Mouse (Mus musculus) stomach, embryonic 16.5 days (tissue): ENCODE data around the gene Cck. TPM values are rescaled to one million over a fixed set of nuclear protein-coding genes. Genes with fewer than 3 reads are reported as not detected.
A peak's percentile ranks its signal among the peaks of the same experiment; 100 is the strongest.

Source experiments
- ATAC-seq: fragments of 200-750 bp; cut with Nextera tagmentation; 2 replicates; pipeline ENCODE4 v1.8.0; 2017; ENCODE audit warnings: moderate number of reproducible peaks, moderate TSS enrichment; ENCODE audit not compliant: insufficient read depth, low FRiP score
- H3K27ac ChIP-seq: fragments of 300-500 bp; sonication (generic); 2 replicates; pipeline ENCODE4 v1.5.1; 2014; ENCODE audit warnings: low read length
- H3K27me3 ChIP-seq: fragments of 300-500 bp; sonication (generic); 2 replicates; pipeline ENCODE4 v1.6.1; 2014; ENCODE audit warnings: low read length, control low read depth, mixed read lengths; ENCODE audit not compliant: control insufficient read depth, insufficient read depth
- H3K36me3 ChIP-seq: fragments of 300-500 bp; sonication (generic); 2 replicates; pipeline ENCODE4 v1.6.1; 2014; ENCODE audit warnings: low read length; ENCODE audit not compliant: control insufficient read depth, insufficient read depth
- H3K4me1 ChIP-seq: fragments of 300-500 bp; sonication (generic); 2 replicates; pipeline ENCODE4 v1.6.1; 2014; ENCODE audit warnings: low read length, control low read depth, mixed read lengths; ENCODE audit not compliant: control insufficient read depth, insufficient read depth
- H3K4me2 ChIP-seq: fragments of 300-500 bp; sonication (generic); 2 replicates; pipeline ENCODE4 v1.6.1; 2014; ENCODE audit warnings: low read depth, low read length, mixed read lengths
- H3K4me3 ChIP-seq: fragments of 300-500 bp; sonication (generic); replicated peaks from 2 replicates; pipeline ENCODE4 v1.5.1; 2014; ENCODE audit warnings: mild to moderate bottlenecking, low read length
- H3K9ac ChIP-seq: fragments of 300-500 bp; sonication (generic); 2 replicates; pipeline ENCODE4 v1.6.1; 2014; ENCODE audit warnings: low read length
- H3K9me3 ChIP-seq: fragments of 300-500 bp; sonication (generic); replicated peaks from 2 replicates; pipeline ENCODE4 v1.6.1; 2016; ENCODE audit warnings: low read length, control low read depth; ENCODE audit not compliant: control insufficient read depth
- WGBS: fragments of 180-500 bp; shearing (Covaris S2); extraction: QIAGEN DNeasy Blood & Tissue Kit; methylation state at CpG from one replicate; pipeline ENCODE4 v1.1.7; 2014; 5-methylcytosine and 5-hydroxymethylcytosine counted together
- polyA plus RNA-seq: library from polyadenylated mRNA; unstranded; fragments of >200 nt; fragmentation: Nextera tagmentation; extraction: Ambion mirVana; gene quantifications from 2 replicates; pipeline ENCODE4 v1.2.1, GENCODE M21; 2015

The Cck gene
- 11.5 and 12.5 TPM in 2 replicates for polyA plus RNA-seq

DNA sequence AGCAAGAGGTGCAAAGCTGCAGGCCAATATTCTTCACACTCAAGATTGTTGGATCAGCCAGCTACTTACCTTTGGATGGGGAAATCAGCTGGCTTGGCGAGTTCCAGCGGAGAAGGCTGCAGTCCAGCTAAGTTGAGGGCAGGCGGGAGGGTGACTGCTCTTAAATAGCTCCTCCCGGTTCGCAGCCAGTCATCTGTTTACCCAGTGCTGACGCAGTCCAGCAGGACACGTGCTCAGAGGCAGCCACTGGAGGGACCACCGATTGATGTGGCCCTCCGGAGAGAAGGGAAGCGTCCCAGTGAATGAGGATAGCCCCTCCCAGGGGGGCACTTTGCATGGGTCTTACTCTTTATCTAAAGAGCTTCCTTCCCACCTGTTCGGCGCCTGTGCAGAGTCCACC is at the start of gene Cck:
Gene Cck, minus strand, starts transcription at position 166 of the 400 bp plus-strand sequence.
- Histone ChIP-seq H3K4me3 (peak within 1 kb of the TSS; percentile 24), H3K4me1 (0 out of 2 replicates have a peak, but pooled peaks cover 9% of the 10 kb centered on the region), H3K9me3 (no peaks in the 10 kb centered on the region), H3K4me2 (peak within 1 kb of the TSS; percentile 38), H3K27ac (no peak within 1 kb of the TSS), H3K9ac (no peak within 1 kb of the TSS), H3K36me3 (no peaks in the 10 kb centered on the region), H3K27me3 (peaks cover 48% of the 10 kb centered on the region)
- 1% methylated on average over 12 of the region's 12 CpGs for WGBS
- ATAC-seq, result peak; percentile 76; the same call in 1 of the 2 replicates

DNA sequence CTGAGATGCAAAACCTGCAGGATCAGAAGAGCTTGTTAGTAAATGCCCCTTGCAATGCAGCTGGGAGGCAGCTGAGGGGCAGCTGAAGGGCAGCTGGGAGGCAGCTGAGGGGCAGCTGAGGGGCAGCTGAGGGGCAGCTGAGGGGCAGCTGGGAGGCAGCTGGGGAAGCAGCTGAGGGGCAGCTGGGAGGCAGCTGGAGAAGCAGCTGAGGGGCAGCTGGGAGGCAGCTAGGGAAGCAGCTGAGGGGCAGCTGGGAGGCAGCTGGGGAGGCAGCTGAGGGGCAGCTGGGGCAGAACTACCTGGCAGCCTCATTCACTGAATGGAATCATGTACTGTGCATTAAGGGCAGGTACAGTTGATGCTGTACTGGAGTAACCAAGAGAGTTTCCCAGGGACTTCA is 46.0 kb upstream of the Cck start:
- no peak for ATAC-seq
- Histone ChIP-seq H3K4me1 (no peaks in the 10 kb centered on the region), H3K9me3 (peaks cover 4% of the 10 kb centered on the region; the same call in 1 of the 2 replicates), H3K9ac (no peak overlapping the region), H3K4me3 (no peak overlapping the region), H3K4me2 (no peak overlapping the region), H3K27ac (no peak overlapping the region), H3K27me3 (no peaks in the 10 kb centered on the region), H3K36me3 (no peaks in the 10 kb centered on the region)

DNA sequence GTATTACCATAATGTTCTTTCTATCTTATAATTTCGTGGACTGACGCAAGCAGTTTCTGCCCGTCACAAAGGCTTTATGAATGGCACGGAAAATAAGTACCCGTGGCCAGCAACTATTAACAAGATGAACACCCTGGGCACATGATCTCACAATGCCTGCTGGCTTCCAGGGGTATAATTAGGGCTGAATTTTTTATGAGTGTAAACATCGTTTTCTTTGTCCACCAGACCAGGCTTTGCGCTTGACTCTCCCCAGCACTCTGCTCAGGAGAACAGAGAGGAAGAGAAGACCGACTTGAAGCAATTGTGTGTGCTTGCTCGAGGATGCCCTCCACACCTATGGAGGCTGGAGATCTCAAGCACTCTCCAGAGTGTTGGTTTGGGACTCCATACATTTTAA is 37.1 kb upstream of the Cck start:
- Histone ChIP-seq H3K27ac (no peak overlapping the region), H3K4me1 (no peaks in the 10 kb centered on the region), H3K4me2 (no peak overlapping the region), H3K27me3 (no peaks in the 10 kb centered on the region), H3K36me3 (no peaks in the 10 kb centered on the region), H3K9ac (no peak overlapping the region), H3K4me3 (no peak overlapping the region), H3K9me3 (peaks cover 5% of the 10 kb centered on the region; the same call in 1 of the 2 replicates)
- WGBS, result 87% methylated on average over 9 of the region's 9 CpGs
- no peak for ATAC-seq

DNA sequence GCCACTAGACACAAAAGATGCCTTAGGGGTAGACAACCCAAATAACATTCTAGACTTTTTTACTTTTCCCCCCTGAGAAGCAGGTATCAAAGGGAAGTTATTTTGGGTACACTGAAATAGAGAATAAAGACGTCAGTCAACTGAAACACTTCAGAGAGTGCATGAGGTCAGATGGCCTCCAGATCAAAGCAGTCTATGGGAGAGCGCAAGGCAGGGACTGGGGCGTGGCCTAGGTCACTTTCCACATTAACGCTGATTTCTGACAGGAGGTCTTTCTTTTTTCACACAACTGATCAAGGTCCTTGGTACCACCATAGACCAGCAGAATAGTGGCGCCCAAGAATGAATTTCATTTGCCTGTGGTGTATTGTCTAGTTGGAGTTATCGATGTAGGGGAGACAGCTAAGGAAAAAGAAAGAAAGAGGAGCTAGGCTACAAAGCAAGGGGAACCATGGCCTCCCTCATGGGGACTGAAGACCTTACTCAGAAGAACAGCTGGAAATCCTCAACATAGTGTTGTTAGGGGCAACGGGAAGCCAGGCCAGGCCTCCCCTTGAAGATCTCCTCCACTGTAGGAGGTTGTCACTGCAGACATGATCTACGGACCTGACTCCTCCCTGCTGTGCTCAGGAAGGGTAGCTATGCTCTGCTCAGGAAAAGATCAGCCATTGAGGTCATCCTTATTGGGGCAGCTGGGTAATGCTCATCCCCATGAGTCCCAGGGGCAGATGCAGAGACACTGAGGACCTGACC is 33.3 kb upstream of the Cck start:
- H3K9ac ChIP-seq, result no peak overlapping the region
- ATAC-seq, result no peak
- H3K4me3 ChIP-seq, result no peak overlapping the region
- H3K27me3 ChIP-seq, result no peaks in the 10 kb centered on the region
- H3K4me1 ChIP-seq, result no peaks in the 10 kb centered on the region
- no peak overlapping the region for H3K4me2 ChIP-seq
- no peak overlapping the region for H3K27ac ChIP-seq
- WGBS, result 58% methylated on average over 8 of the region's 8 CpGs
- H3K9me3 ChIP-seq, result 0 out of 2 replicates have a peak, but pooled peaks cover 7% of the 10 kb centered on the region
- no peaks in the 10 kb centered on the region for H3K36me3 ChIP-seq

DNA sequence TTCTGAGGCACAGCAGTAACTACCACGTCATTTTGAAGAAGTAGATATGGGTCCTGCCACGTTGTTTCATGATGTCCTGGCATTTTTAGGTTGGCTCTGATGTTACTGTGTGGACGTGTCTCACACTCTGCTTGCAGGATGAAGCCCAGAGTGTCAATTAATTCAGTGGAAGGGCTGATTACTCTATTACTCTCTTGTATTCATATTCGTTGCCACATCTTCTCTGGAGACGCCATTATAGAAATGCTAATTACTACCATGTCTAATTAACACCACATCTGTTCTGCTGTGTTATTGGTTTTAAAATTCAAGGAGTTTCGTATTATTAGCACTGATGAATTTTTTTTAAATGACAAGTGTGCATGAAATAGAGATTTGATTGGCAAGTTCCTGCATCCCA is 30.7 kb upstream of the Cck start:
- 75% methylated on average over 6 of the region's 6 CpGs for WGBS
- 0 out of 2 replicates have a peak, but pooled peaks cover 7% of the 10 kb centered on the region for H3K9me3 ChIP-seq
- no peaks in the 10 kb centered on the region for H3K36me3 ChIP-seq
- no peak overlapping the region for H3K9ac ChIP-seq
- no peak for ATAC-seq
- H3K4me3 ChIP-seq, result no peak overlapping the region
- no peaks in the 10 kb centered on the region for H3K4me1 ChIP-seq
- no peak overlapping the region for H3K27ac ChIP-seq
- H3K27me3 ChIP-seq, result no peaks in the 10 kb centered on the region
- no peak overlapping the region for H3K4me2 ChIP-seq

DNA sequence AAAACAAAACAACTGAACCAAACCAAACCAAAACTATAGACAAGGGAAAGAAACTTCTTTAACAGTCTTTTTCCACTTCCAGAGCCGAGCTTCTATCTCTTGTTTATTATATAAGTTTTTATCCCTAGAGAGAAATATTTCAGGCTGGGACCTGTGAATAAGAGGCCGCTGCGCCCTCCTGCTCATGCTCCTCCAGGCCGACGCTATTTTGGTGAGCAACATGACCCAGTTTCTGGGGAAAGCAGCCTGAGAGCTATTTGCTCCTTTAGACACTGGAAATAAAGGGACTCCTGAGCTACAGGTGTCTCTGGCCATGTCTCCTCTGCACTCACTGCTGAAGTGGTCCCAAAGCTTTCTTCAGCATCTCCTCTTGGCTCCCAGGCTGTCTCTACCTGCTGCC is 24.6 kb upstream of the Cck start:
- no peak for ATAC-seq
- no peak overlapping the region for H3K27ac ChIP-seq
- WGBS, result 75% methylated on average over 5 of the region's 5 CpGs
- H3K27me3 ChIP-seq, result no peaks in the 10 kb centered on the region
- no peaks in the 10 kb centered on the region for H3K4me1 ChIP-seq
- H3K4me2 ChIP-seq, result no peak overlapping the region
- H3K4me3 ChIP-seq, result no peak overlapping the region
- no peaks in the 10 kb centered on the region for H3K36me3 ChIP-seq
- no peaks in the 10 kb centered on the region for H3K9me3 ChIP-seq
- no peak overlapping the region for H3K9ac ChIP-seq

DNA sequence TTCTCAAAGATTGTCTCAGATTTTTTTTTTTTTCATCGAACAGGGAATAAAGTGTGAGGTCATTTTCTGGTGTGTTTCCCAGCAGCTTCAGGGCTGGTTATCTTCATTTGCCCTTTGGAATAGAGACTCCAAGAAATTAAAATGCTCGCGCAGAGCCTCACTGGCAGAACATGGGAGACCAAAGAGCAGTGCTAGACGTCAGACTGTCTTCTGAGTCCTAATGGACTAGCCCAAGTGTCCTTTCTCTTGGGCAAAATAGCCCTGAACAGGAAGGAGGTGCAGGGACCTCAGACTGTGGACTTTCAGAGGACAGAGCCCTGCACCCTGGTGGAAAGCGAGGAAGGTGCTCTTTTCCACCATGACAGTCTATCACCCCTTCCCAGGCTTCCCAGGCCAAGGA is 19.0 kb upstream of the Cck start:
- ATAC-seq, result no peak
- Histone ChIP-seq H3K27me3 (no peaks in the 10 kb centered on the region), H3K27ac (no peak overlapping the region), H3K4me2 (no peak overlapping the region), H3K4me1 (no peaks in the 10 kb centered on the region), H3K36me3 (no peaks in the 10 kb centered on the region), H3K9ac (no peak overlapping the region), H3K4me3 (no peak overlapping the region), H3K9me3 (no peaks in the 10 kb centered on the region)
- WGBS, result 87% methylated on average over 5 of the region's 5 CpGs

DNA sequence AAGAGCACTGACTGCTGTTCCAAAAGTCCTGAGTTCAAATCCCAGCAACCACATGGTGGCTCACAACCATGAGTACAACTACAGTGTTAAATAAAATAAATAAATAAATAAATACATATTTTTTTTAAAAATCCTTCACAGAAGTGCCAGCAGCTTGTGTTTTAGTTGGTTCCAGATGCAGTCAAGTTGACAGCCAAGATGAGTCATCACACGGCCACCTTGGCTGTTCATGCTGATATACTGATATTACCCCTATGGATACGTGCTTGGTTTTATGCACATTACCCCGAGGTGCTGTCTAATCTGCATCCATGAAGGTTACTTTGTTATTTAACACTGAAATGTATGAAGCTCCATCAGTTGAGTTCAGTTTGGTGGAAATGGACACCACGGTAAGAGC is 16.4 kb upstream of the Cck start:
- 84% methylated on average over 4 of the region's 4 CpGs for WGBS
- Histone ChIP-seq H3K4me2 (no peak overlapping the region), H3K9ac (no peak overlapping the region), H3K27ac (no peak overlapping the region), H3K4me1 (no peaks in the 10 kb centered on the region), H3K36me3 (no peaks in the 10 kb centered on the region), H3K4me3 (no peak overlapping the region), H3K27me3 (no peaks in the 10 kb centered on the region), H3K9me3 (no peaks in the 10 kb centered on the region)
- ATAC-seq, result no peak

DNA sequence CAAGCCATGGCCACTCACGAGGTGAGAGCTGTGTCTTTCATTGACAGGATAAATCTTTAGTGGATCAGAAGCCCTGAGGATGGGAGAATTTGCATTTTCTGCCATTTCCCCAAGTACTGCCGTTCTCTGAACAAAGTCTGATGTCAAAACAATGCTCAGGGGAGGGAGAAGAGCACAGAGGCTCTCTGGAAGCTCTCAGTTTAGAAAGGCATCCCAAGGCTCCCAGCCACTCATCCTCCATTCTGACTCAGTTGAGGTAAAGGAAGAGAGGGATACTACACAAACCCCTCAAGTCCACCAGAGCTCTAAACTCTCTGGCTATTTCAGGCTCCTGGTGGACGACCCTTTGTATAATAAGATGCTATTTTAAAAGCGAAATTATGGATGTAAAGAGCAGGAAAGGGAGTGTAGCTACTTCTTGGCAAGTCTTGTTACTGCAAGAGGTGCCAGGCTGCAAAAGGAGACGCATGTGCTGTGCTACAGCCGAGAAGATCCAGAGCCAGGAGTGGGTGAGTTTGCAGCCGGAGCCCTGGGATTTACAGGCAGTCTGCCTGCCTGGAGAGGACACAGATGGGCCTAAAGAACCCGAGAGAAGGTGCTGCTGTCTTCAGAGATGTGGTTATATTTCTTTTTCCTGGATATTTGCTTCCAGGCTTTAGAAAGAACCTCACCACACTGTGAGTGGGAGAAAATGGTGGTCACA is 11.1 kb upstream of the Cck start:
- Histone ChIP-seq H3K27ac (no peak overlapping the region), H3K4me1 (no peaks in the 10 kb centered on the region), H3K4me3 (no peak overlapping the region), H3K9ac (no peak overlapping the region), H3K9me3 (no peaks in the 10 kb centered on the region), H3K27me3 (no peaks in the 10 kb centered on the region), H3K36me3 (no peaks in the 10 kb centered on the region), H3K4me2 (no peak overlapping the region)
- 62% methylated on average over 8 of the region's 8 CpGs for WGBS
- no peak for ATAC-seq
